Mouse (Mus musculus) neural tube, embryonic 12.5 days (tissue): ENCODE measurements around the gene Rab4b. TPM values are rescaled to one million over a fixed set of nuclear protein-coding genes. Genes with fewer than 3 reads are reported as not detected.

Source experiments
- ATAC-seq: fragments of 200-750 bp; cut with Nextera tagmentation; 2 replicates; pipeline ENCODE4 v1.8.0; 2017; ENCODE audit warnings: low read depth, mild to moderate bottlenecking, moderate TSS enrichment, moderate library complexity; ENCODE audit not compliant: low FRiP score
- H3K27ac ChIP-seq: fragments of 300-500 bp; sonication (generic); 2 replicates; pipeline ENCODE4 v1.5.1; 2016
- H3K27me3 ChIP-seq: fragments of 300-500 bp; sonication (generic); replicated peaks from 2 replicates; pipeline ENCODE4 v1.6.1; 2016; ENCODE audit warnings: mild to moderate bottlenecking
- H3K36me3 ChIP-seq: fragments of 300-500 bp; sonication (generic); 2 replicates; pipeline ENCODE4 v1.6.1; 2016; ENCODE audit warnings: mild to moderate bottlenecking
- H3K4me1 ChIP-seq: fragments of 300-500 bp; sonication (generic); 2 replicates; pipeline ENCODE4 v1.6.1; 2016
- H3K4me2 ChIP-seq: fragments of 300-500 bp; sonication (generic); replicated peaks from 2 replicates; pipeline ENCODE4 v1.6.1; 2016; ENCODE audit warnings: mild to moderate bottlenecking
- H3K4me3 ChIP-seq: fragments of 300-500 bp; sonication (generic); 2 replicates; pipeline ENCODE4 v1.5.1; 2016
- H3K9ac ChIP-seq: fragments of 300-500 bp; sonication (generic); 2 replicates; pipeline ENCODE4 v1.6.1; 2016; ENCODE audit warnings: mild to moderate bottlenecking
- H3K9me3 ChIP-seq: fragments of 300-500 bp; sonication (generic); 2 replicates; pipeline ENCODE4 v1.6.1; 2016; ENCODE audit warnings: mild to moderate bottlenecking
- WGBS: fragments of 180-500 bp; shearing (Covaris S2); methylation state at CpG from one replicate; pipeline ENCODE4 v1.1.7; 2016; 5-methylcytosine and 5-hydroxymethylcytosine counted together
- polyA plus RNA-seq: library from polyadenylated mRNA; unstranded; fragments of >200 nt; fragmentation: Nextera tagmentation; extraction: Ambion mirVana; gene quantifications from 2 replicates; pipeline ENCODE4 v1.2.1, GENCODE M21; 2016

The Rab4b gene
- polyA plus RNA-seq, 1 experiment from 2014 or later, result 100 TPM

DNA sequence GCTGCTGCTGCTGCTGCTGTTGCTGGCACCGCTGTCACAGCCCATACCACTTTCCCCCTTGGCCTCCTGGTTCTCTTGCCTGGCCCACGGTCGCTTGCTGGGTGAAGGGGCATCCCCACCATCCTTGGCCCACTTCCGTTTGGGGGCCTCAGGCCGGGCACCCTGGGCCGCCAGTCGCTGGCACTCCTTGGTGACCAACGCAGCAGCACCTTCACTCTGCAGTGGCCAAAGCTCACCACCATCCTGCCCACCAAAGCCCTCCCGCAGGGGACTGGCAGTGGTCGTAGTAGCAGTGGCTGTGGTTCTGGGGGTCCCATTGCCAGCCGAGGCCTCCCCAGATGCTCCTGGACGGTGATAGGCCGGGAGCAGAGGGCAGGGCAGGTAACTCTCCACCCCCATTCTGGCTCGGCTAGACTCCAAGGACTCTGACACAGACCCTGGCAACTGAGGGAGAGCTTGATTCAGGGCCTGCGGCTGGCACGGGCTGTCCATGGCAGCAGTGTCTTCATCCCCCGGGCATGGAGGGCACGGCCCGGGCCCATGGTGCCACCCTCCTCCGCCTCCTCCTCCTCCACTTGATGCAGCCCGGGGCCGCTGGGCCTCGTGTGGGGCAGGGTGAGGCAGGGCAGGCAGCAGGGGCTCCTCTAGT lies 13.6 kb downstream of the Rab4b start:
- H3K4me3 ChIP-seq, result peak overlapping the region; percentile 75
- 74% methylated on average over 23 of the region's 23 CpGs for WGBS
- peak overlapping the region; percentile 77 for H3K4me2 ChIP-seq
- peaks cover 60% of the 10 kb centered on the region for H3K4me1 ChIP-seq
- H3K36me3 ChIP-seq, result peaks cover 36% of the 10 kb centered on the region
- no peaks in the 10 kb centered on the region for H3K9me3 ChIP-seq
- ATAC-seq, result 0 out of 2 replicates have a peak, but pooled peaks have one; percentile 0
- no peaks in the 10 kb centered on the region for H3K27me3 ChIP-seq
- H3K27ac ChIP-seq, result no peak overlapping the region
- peak overlapping the region; percentile 90 for H3K9ac ChIP-seq

- Histone ChIP-seq H3K27me3 (no peaks in the 10 kb centered on the region), H3K9me3 (no peaks in the 10 kb centered on the region), H3K4me3 (peak overlapping the region; percentile 75), H3K4me1 (peaks cover 66% of the 10 kb centered on the region), H3K9ac (peak overlapping the region; percentile 90), H3K36me3 (peaks cover 41% of the 10 kb centered on the region), H3K27ac (no peak overlapping the region), H3K4me2 (peak overlapping the region; percentile 77)
- WGBS, result 86% methylated on average over 33 of the region's 33 CpGs
- ATAC-seq, result no peak
Measured at GRCm38 (mm10) chr7:27164112-27164947, 14.4 kb downstream of the Rab4b start.

DNA sequence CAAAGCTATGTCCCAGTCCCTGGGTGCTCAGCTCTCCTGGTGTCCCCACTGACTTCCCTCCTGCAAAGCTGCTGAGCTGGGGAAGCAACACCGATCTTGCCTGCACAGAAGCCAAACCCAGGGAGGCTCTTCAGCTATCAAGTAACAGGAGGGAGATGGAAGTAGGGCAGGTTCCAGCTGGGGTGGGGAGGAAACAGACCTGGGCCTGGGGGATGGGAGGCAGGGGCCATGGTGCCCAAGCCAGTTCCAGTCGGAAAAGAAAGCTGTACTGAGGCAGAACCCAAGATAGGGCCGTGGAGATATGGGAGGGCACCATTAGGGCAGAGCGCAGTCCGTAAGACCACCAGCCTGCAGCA lies 15.3 kb downstream of the Rab4b start:
- no peak overlapping the region for H3K27ac ChIP-seq
- peak overlapping the region; percentile 90 for H3K9ac ChIP-seq
- peak overlapping the region; percentile 77 for H3K4me2 ChIP-seq
- H3K27me3 ChIP-seq, result no peaks in the 10 kb centered on the region
- H3K36me3 ChIP-seq, result peaks cover 48% of the 10 kb centered on the region
- 0 out of 2 replicates have a peak overlapping the region, but pooled peaks have one; percentile 9 for H3K4me3 ChIP-seq
- ATAC-seq, result no peak
- H3K4me1 ChIP-seq, result peaks cover 66% of the 10 kb centered on the region
- no peaks in the 10 kb centered on the region for H3K9me3 ChIP-seq
- 88% methylated on average over 5 of the region's 5 CpGs for WGBS

- H3K27ac ChIP-seq, result no peak overlapping the region
- 88% methylated on average over 5 of the region's 5 CpGs for WGBS
- H3K27me3 ChIP-seq, result no peaks in the 10 kb centered on the region
- peak overlapping the region; percentile 90 for H3K9ac ChIP-seq
- peaks cover 53% of the 10 kb centered on the region for H3K36me3 ChIP-seq
- H3K4me3 ChIP-seq, result 0 out of 2 replicates have a peak overlapping the region, but pooled peaks have one; percentile 9
- H3K9me3 ChIP-seq, result no peaks in the 10 kb centered on the region
- H3K4me2 ChIP-seq, result peak overlapping the region; percentile 77
- ATAC-seq, result no peak
- H3K4me1 ChIP-seq, result peaks cover 66% of the 10 kb centered on the region
Measured at GRCm38 (mm10) chr7:27162780-27163449, 15.8 kb downstream of the Rab4b start.

GRCm38 (mm10) chr7:27161744-27162143 lies 17.0 kb downstream of the Rab4b start:
- H3K4me3 ChIP-seq, result no peak overlapping the region
- H3K9me3 ChIP-seq, result no peaks in the 10 kb centered on the region
- no peak overlapping the region for H3K27ac ChIP-seq
- ATAC-seq, result no peak
- peak overlapping the region; percentile 77 for H3K4me2 ChIP-seq
- no peaks in the 10 kb centered on the region for H3K27me3 ChIP-seq
- peaks cover 62% of the 10 kb centered on the region for H3K36me3 ChIP-seq
- H3K4me1 ChIP-seq, result peaks cover 58% of the 10 kb centered on the region
- WGBS, result 88% methylated on average over 4 of the region's 4 CpGs
- H3K9ac ChIP-seq, result peak overlapping the region; percentile 21; the same call in 1 of the 2 replicates

DNA sequence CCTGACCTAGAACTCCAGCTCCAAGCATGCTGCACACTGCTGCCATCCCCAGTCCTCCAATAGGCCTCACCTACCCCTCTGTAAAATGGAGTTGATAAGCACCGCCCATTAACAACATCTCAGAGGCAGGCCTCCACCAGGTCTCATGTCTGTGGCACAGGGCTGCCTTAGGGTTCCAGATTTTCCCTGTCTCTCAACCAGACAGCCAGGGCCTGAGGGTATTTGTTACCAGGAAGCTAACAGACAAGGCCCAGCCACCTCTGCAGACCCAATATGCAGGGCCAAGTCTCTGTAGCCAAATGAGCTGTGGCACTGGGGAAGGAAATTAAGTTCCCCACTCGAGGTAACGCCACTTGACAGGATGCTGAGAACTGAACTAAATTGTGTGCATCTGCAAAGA lies 17.8 kb downstream of the Rab4b start:
- Histone ChIP-seq H3K27me3 (no peaks in the 10 kb centered on the region), H3K4me3 (no peak overlapping the region), H3K27ac (no peak overlapping the region), H3K9ac (no peak overlapping the region), H3K4me1 (peaks cover 58% of the 10 kb centered on the region), H3K4me2 (no peak overlapping the region), H3K9me3 (no peaks in the 10 kb centered on the region), H3K36me3 (peaks cover 62% of the 10 kb centered on the region)
- 89% methylated on average over 3 of the region's 3 CpGs for WGBS
- ATAC-seq, result no peak

- Histone ChIP-seq H3K4me2 (no peak overlapping the region), H3K9me3 (no peaks in the 10 kb centered on the region), H3K27ac (no peak overlapping the region), H3K4me1 (peaks cover 49% of the 10 kb centered on the region), H3K36me3 (peaks cover 58% of the 10 kb centered on the region), H3K9ac (no peak overlapping the region), H3K4me3 (no peak overlapping the region), H3K27me3 (no peaks in the 10 kb centered on the region)
- ATAC-seq, result peak; percentile 88
- 23% methylated on average over 8 of the region's 8 CpGs for WGBS
Measured at GRCm38 (mm10) chr7:27159882-27160281, 18.8 kb downstream of the Rab4b start.

- no peak overlapping the region for H3K27ac ChIP-seq
- H3K27me3 ChIP-seq, result no peaks in the 10 kb centered on the region
- H3K9me3 ChIP-seq, result no peaks in the 10 kb centered on the region
- H3K4me3 ChIP-seq, result no peak overlapping the region
- WGBS, result 94% methylated on average over 6 of the region's 6 CpGs
- no peak for ATAC-seq
- H3K4me1 ChIP-seq, result peaks cover 43% of the 10 kb centered on the region
- no peak overlapping the region for H3K4me2 ChIP-seq
- H3K36me3 ChIP-seq, result peaks cover 52% of the 10 kb centered on the region
- H3K9ac ChIP-seq, result no peak overlapping the region
Measured at GRCm38 (mm10) chr7:27159256-27159655, 19.4 kb downstream of the Rab4b start.

GRCm38 (mm10) chr7:27158171-27158570 lies 20.5 kb downstream of the Rab4b start:
- Histone ChIP-seq H3K9ac (no peak overlapping the region), H3K36me3 (peaks cover 42% of the 10 kb centered on the region), H3K27ac (no peak overlapping the region), H3K9me3 (no peaks in the 10 kb centered on the region), H3K4me3 (no peak overlapping the region), H3K4me1 (peaks cover 32% of the 10 kb centered on the region), H3K27me3 (no peaks in the 10 kb centered on the region), H3K4me2 (no peak overlapping the region)
- 93% methylated on average over 9 of the region's 9 CpGs for WGBS
- ATAC-seq, result no peak

GRCm38 (mm10) chr7:27156005-27156404 lies 22.7 kb downstream of the Rab4b start:
- H3K9ac ChIP-seq, result no peak overlapping the region
- H3K4me3 ChIP-seq, result no peak overlapping the region
- no peak overlapping the region for H3K4me2 ChIP-seq
- peaks cover 28% of the 10 kb centered on the region for H3K36me3 ChIP-seq
- H3K27me3 ChIP-seq, result no peaks in the 10 kb centered on the region
- 83% methylated on average over 13 of the region's 13 CpGs for whole genome bisulfite sequencing
- H3K9me3 ChIP-seq, result no peaks in the 10 kb centered on the region
- peaks cover 11% of the 10 kb centered on the region; the same call in 1 of the 2 replicates for H3K4me1 ChIP-seq
- ATAC-seq, result no peak
- no peak overlapping the region for H3K27ac ChIP-seq

GRCm38 (mm10) chr7:27153205-27153764 lies 25.4 kb downstream of the Rab4b start, which contains the start of gene Cyp2t4:
Gene Cyp2t4 (plus strand): TSS chr7:27153714.
- WGBS, result 83% methylated on average over 10 of the region's 10 CpGs
- Histone ChIP-seq H3K4me1 (no peaks in the 10 kb centered on the region), H3K9ac (no peak within 1 kb of the TSS), H3K4me3 (no peak within 1 kb of the TSS), H3K4me2 (no peak within 1 kb of the TSS), H3K9me3 (no peaks in the 10 kb centered on the region), H3K27me3 (no peaks in the 10 kb centered on the region), H3K27ac (no peak within 1 kb of the TSS), H3K36me3 (peaks cover 13% of the 10 kb centered on the region)
- ATAC-seq, result no peak
